In genomic region chr13:98696716-98697115, GRCm38 (mm10) we compare ENCODE assay signal across 19 mouse cellular contexts. TPM values are rescaled to one million over a fixed set of nuclear protein-coding genes. Genes with fewer than 3 reads are reported as not detected.
"Had no signal": no experiment of that assay in that cellular context is flagged by ENCODE, and none has a peak within 500 bp of the region (broad histone marks: within the 10 kb centered on the region; RNA-seq: fewer than 3 reads in every experiment).

No protein-coding gene starts in this region.

- ATAC-seq: hindbrain, embryonic 16.5 days; inflammation-experienced regulatory T-cells, adult 6 months; liver, embryonic 12.5 days; midbrain, embryonic 13.5 days had no signal

- H3K36me3 ChIP-seq: limb, embryonic 15.5 days; liver, embryonic 12.5 days; midbrain, embryonic 13.5 days had no signal

- H3K4me2 ChIP-seq: limb, embryonic 15.5 days; liver, embryonic 12.5 days; midbrain, embryonic 13.5 days had no signal

- H3K4me1 ChIP-seq: liver, embryonic 12.5 days had no signal

- H3K27ac ChIP-seq: limb, embryonic 15.5 days; liver, embryonic 12.5 days; midbrain, embryonic 13.5 days had no signal

- H3K4me3 ChIP-seq: limb, embryonic 15.5 days; liver, embryonic 12.5 days; midbrain, embryonic 13.5 days had no signal

- DNase-seq: layer of hippocampus, adult 9-11 months; layer of hippocampus, postnatal 36 days; spleen, adult 18-20 months; thymus, adult 18-20 months; thymus, postnatal 14 days had no signal

- H3K9me3 ChIP-seq: limb, embryonic 15.5 days; liver, embryonic 12.5 days; midbrain, embryonic 13.5 days had no signal

- H3K9ac ChIP-seq: limb, embryonic 15.5 days; liver, embryonic 12.5 days; midbrain, embryonic 13.5 days had no signal

RNA-seq across cellular contexts. Expression of gene Tmem171, which starts 2.1 kb away (rescaled TPM):
- total RNA-seq: left cerebral cortex, postnatal 25 days; midbrain, postnatal 0 days had no signal
- polyA plus RNA-seq: limb, embryonic 11.5 days; liver, embryonic 12.5 days; midbrain, embryonic 13.5 days; midbrain, postnatal 0 days; neural tube, embryonic 14.5 days had no signal

RNA-seq across cellular contexts. Expression of gene Tmem174, which starts 59.5 kb away (rescaled TPM):
- total RNA-seq: megakaryocyte progenitor cell, adult 5-6 weeks; midbrain, postnatal 0 days had no signal
- polyA plus RNA-seq: inflammation-experienced regulatory T-cells, adult 6 months; limb, embryonic 11.5 days; limb, embryonic 15.5 days; liver, embryonic 12.5 days; liver, embryonic 16.5 days; lung, embryonic 16.5 days; midbrain, embryonic 13.5 days; midbrain, postnatal 0 days; neural tube, embryonic 14.5 days; stomach, embryonic 14.5 days; urinary bladder, adult 2 months had no signal
